In genomic region chr1:88393321-88393720, GRCm38 (mm10) we compare ENCODE assay signal across 26 mouse cellular contexts. TPM values are rescaled to one million over a fixed set of nuclear protein-coding genes. Genes with fewer than 3 reads are reported as not detected.
DNase-seq lines count a peak whose midpoint lies in the region; ATAC-seq and TF ChIP-seq lines count a peak whose summit lies in the region.
"Had no signal": no experiment of that assay in that cellular context is flagged by ENCODE, and none has a peak within 500 bp of the region (broad histone marks: within the 10 kb centered on the region; RNA-seq: fewer than 3 reads in every experiment).

No protein-coding gene starts in this region.

- H3K4me3 ChIP-seq in liver, postnatal 0 days (ENCODE audit: low read depth, low read length) = no peak overlapping the region
- no peak overlapping the region for H3K4me3 ChIP-seq in liver, embryonic 11.5 days (ENCODE audit: low read depth, low read length)
- H3K4me3 ChIP-seq: embryonic facial prominence, embryonic 13.5 days; embryonic facial prominence, embryonic 15.5 days; erythroblast, embryonic 14.5 days; forebrain, embryonic 10.5 days; forebrain, embryonic 12.5 days had no signal

- no peak overlapping the region for H3K9ac ChIP-seq in liver, postnatal 0 days (replicated peaks)
- H3K9ac ChIP-seq in liver, embryonic 11.5 days (ENCODE audit: low read depth, low read length) = no peak overlapping the region
- H3K9ac ChIP-seq: embryonic facial prominence, embryonic 13.5 days; embryonic facial prominence, embryonic 15.5 days; forebrain, embryonic 12.5 days had no signal

- intact Hi-C loops in heart, postnatal 25 days (cut with DNase I) = no loop called here

- 63% methylated on average over 5 of the region's 5 CpGs for whole genome bisulfite sequencing in liver, postnatal 0 days (ENCODE audit: insufficient replicate concordance)
- 78% methylated on average over 5 of the region's 5 CpGs for WGBS in liver, embryonic 11.5 days

- H3K4me1 ChIP-seq in liver, postnatal 0 days (ENCODE audit: insufficient read depth) = no peaks in the 10 kb centered on the region
- H3K4me1 ChIP-seq in liver, embryonic 11.5 days (replicated peaks; ENCODE audit: control insufficient read depth, insufficient read depth, low read length) = no peaks in the 10 kb centered on the region
- H3K4me1 ChIP-seq: embryonic facial prominence, embryonic 13.5 days; embryonic facial prominence, embryonic 15.5 days; forebrain, embryonic 10.5 days; forebrain, embryonic 12.5 days had no signal

- H3K27me3 ChIP-seq in liver, postnatal 0 days (ENCODE audit: insufficient read depth, low read length) = no peaks in the 10 kb centered on the region
- no peaks in the 10 kb centered on the region for H3K27me3 ChIP-seq in liver, embryonic 11.5 days (replicated peaks; ENCODE audit: control insufficient read depth, insufficient read depth, low read length)
- H3K27me3 ChIP-seq: embryonic facial prominence, embryonic 13.5 days; embryonic facial prominence, embryonic 15.5 days; forebrain, embryonic 12.5 days; Patski had no signal

- no peaks in the 10 kb centered on the region for H3K36me3 ChIP-seq in liver, postnatal 0 days (replicated peaks; ENCODE audit: insufficient read depth, low read length)
- no peaks in the 10 kb centered on the region for H3K36me3 ChIP-seq in liver, embryonic 11.5 days (ENCODE audit: control insufficient read depth, insufficient read depth, low read length)
- H3K36me3 ChIP-seq: embryonic facial prominence, embryonic 13.5 days; embryonic facial prominence, embryonic 15.5 days; forebrain, embryonic 10.5 days; forebrain, embryonic 12.5 days had no signal

- no peak overlapping the region for H3K27ac ChIP-seq in liver, postnatal 0 days (ENCODE audit: low read depth)
- H3K27ac ChIP-seq in liver, embryonic 11.5 days (ENCODE audit: low read depth, low read length) = no peak overlapping the region
- H3K27ac ChIP-seq: embryonic facial prominence, embryonic 13.5 days; embryonic facial prominence, embryonic 15.5 days; forebrain, embryonic 10.5 days; forebrain, embryonic 12.5 days had no signal

- TF ChIP-seq CTCF in liver, postnatal 0 days (IDR thresholded peaks at IDR 0.05; ENCODE audit: low read depth) = no peak

- peak; percentile 46 for DNase-seq in heart, adult 11 months
- DNase-seq in heart, postnatal 25 days (ENCODE audit: low spot score) = no peak
- no peak for DNase-seq in liver, postnatal 0 days
- DNase-seq in liver, embryonic 11.5 days (ENCODE audit: low spot score) = no peak
- no peak for DNase-seq in frontal cortex, postnatal 10 days (ENCODE audit: low spot score in 2 of 2)
- DNase-seq: adrenal gland, adult 8-10 months; adrenal gland, postnatal 14 days; cerebellum, adult 11 months; cerebellum, adult 18-20 months; cerebellum, adult 8-10 months; cerebellum, postnatal 14 days; cerebellum, postnatal 36 days; embryo, embryonic 11 days had no signal

- no peak for TF ChIP-seq EP300 in liver, postnatal 0 days (IDR thresholded peaks at IDR 0.05; ENCODE audit: low read depth)

- no peak overlapping the region for H3K4me2 ChIP-seq in liver, postnatal 0 days (ENCODE audit: low read depth, low read length)
- no peak overlapping the region for H3K4me2 ChIP-seq in liver, embryonic 11.5 days
- H3K4me2 ChIP-seq: embryonic facial prominence, embryonic 13.5 days; embryonic facial prominence, embryonic 15.5 days; forebrain, embryonic 12.5 days had no signal

- no peaks in the 10 kb centered on the region for H3K9me3 ChIP-seq in liver, postnatal 0 days (ENCODE audit: low read length)
- H3K9me3 ChIP-seq in liver, embryonic 11.5 days (ENCODE audit: control insufficient read depth, low read length) = no peaks in the 10 kb centered on the region
- H3K9me3 ChIP-seq: embryonic facial prominence, embryonic 13.5 days; embryonic facial prominence, embryonic 15.5 days; forebrain, embryonic 10.5 days; forebrain, embryonic 12.5 days had no signal

- ATAC-seq in liver, postnatal 0 days = peak; percentile 75
- ATAC-seq in liver, embryonic 11.5 days (replicated peaks; ENCODE audit: low FRiP score) = no peak
- ATAC-seq: activated CD4-positive, CD25-positive, alpha-beta regulatory T cell, adult 4 months; forebrain, embryonic 14.5 days; forebrain, embryonic 16.5 days; Patski had no signal

RNA-seq across cellular contexts. Expression of gene Spp2, which starts 13.4 kb away (rescaled TPM):
- not detected for total RNA-seq in heart, postnatal 25 days (2021)
- 738 and 756 TPM in 2 replicates for polyA plus RNA-seq in liver, postnatal 0 days (2015; fragmentation: Nextera tagmentation; extraction: Ambion mirVana)
- polyA plus RNA-seq in liver, embryonic 11.5 days (2014; fragmentation: Nextera tagmentation; extraction: Ambion mirVana) = 78.7 and 82.3 TPM in 2 replicates
- total RNA-seq: adrenal gland, adult 8-10 months; common myeloid progenitor, adult 5-6 weeks; ES-E14; MEL had no signal
- polyA plus RNA-seq: activated CD4-positive, CD25-positive, alpha-beta regulatory T cell, adult 4 months; C2C12; embryonic facial prominence, embryonic 13.5 days; embryonic facial prominence, embryonic 15.5 days; erythroblast, embryonic 14.5 days; forebrain, embryonic 10.5 days; forebrain, embryonic 12.5 days had no signal
